Mouse (Mus musculus): ENCODE results near the gene 4930596D02Rik. TPM values are rescaled to one million over a fixed set of nuclear protein-coding genes. Genes with fewer than 3 reads are reported as not detected.

4930596D02Rik gene
- polyA plus RNA-seq (2012): not detected in 2 replicates

GRCm38 (mm10) chr14:35811878-35812277, at the start of gene 4930596D02Rik:
4930596D02Rik (minus strand) TSS chr14:35811978.
- no peak for TF ChIP-seq TAL1 (IDR thresholded peaks at IDR 0.05; ENCODE audit: low read length)
- TF ChIP-seq GATA1 (IDR thresholded peaks at IDR 0.05; ENCODE audit: low read length): no peak
- no peaks in the 10 kb centered on the region for H3K36me3 ChIP-seq (ENCODE audit: control insufficient read depth)

GRCm38 (mm10) chr14:35853254-35853653, 41.5 kb upstream of the 4930596D02Rik start:
- Histone ChIP-seq H3K4me3 (replicated peaks) (no peak overlapping the region), H3K27me3 (ENCODE audit: control insufficient read depth) (no peaks in the 10 kb centered on the region), H3K4me1 (ENCODE audit: control insufficient read depth) (no peaks in the 10 kb centered on the region), H3K9me3 (ENCODE audit: control insufficient read depth, low read length) (peaks cover 2% of the 10 kb centered on the region; the same call in 1 of the 2 replicates), H3K36me3 (ENCODE audit: control insufficient read depth) (no peaks in the 10 kb centered on the region)
- TF ChIP-seq GATA1 (IDR thresholded peaks at IDR 0.05; ENCODE audit: low read length): no peak
- no peak for TF ChIP-seq TAL1 (IDR thresholded peaks at IDR 0.05; ENCODE audit: low read length)

More at GRCm38 (mm10) chr14:35811878-35812277, at the start of gene 4930596D02Rik:
- Histone ChIP-seq H3K27me3 (ENCODE audit: control insufficient read depth) (no peaks in the 10 kb centered on the region), H3K4me1 (ENCODE audit: control insufficient read depth) (no peaks in the 10 kb centered on the region), H3K4me3 (replicated peaks) (no peak within 1 kb of the TSS), H3K9me3 (ENCODE audit: control insufficient read depth, low read length) (no peaks in the 10 kb centered on the region)

GRCm38 (mm10) chr14:35845271-35845670, 33.5 kb upstream of the 4930596D02Rik start:
- Histone ChIP-seq H3K9me3 (ENCODE audit: control insufficient read depth, low read length) (peaks cover 2% of the 10 kb centered on the region; the same call in 1 of the 2 replicates), H3K4me1 (ENCODE audit: control insufficient read depth) (no peaks in the 10 kb centered on the region), H3K4me3 (replicated peaks) (no peak overlapping the region), H3K27me3 (ENCODE audit: control insufficient read depth) (no peaks in the 10 kb centered on the region), H3K36me3 (ENCODE audit: control insufficient read depth) (no peaks in the 10 kb centered on the region)
- TF ChIP-seq TAL1 (IDR thresholded peaks at IDR 0.05; ENCODE audit: low read length) (no peak), GATA1 (IDR thresholded peaks at IDR 0.05; ENCODE audit: low read length) (no peak)

- H3K4me3 ChIP-seq (replicated peaks): no peak overlapping the region
- no peaks in the 10 kb centered on the region for H3K27me3 ChIP-seq (ENCODE audit: control insufficient read depth)
- H3K4me1 ChIP-seq (ENCODE audit: control insufficient read depth): no peaks in the 10 kb centered on the region
- H3K9me3 ChIP-seq (ENCODE audit: control insufficient read depth, low read length): peaks cover 2% of the 10 kb centered on the region; the same call in 1 of the 2 replicates
- H3K36me3 ChIP-seq (ENCODE audit: control insufficient read depth): no peaks in the 10 kb centered on the region
- TF ChIP-seq GATA1 (IDR thresholded peaks at IDR 0.05; ENCODE audit: low read length) (no peak), TAL1 (IDR thresholded peaks at IDR 0.05; ENCODE audit: low read length) (no peak)
These were observed 30.4 kb upstream of the 4930596D02Rik start for GRCm38 (mm10) chr14:35842111-35842721.

DNA sequence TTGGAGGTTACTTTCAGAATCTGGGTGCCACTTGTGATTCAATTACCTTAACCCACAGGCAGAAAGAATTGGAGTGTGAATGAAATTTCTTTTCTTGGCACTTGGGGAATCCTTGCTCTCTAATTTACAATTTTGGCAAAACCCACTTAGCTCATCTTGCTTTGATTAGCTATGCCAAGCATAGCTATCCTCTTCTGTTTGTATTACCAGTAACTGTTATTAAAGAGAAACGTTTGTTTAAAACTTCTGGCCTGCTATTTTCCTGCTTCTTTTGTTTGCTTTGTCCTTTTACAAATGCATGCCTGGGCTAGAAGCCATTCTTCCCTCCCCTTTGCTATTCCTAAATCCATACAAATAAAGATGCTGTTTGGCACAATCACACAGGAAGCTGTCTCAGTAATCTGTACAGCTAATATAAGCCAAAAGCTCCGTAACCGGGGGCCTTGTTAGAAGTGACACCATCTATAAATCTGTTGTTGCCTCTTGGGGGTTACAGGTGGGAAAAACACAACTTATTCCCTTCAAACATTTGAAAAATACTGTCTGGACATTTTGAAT, 19.0 kb downstream of the 4930596D02Rik start:
- no peaks in the 10 kb centered on the region for H3K36me3 ChIP-seq (ENCODE audit: control insufficient read depth)
- no peak overlapping the region for H3K4me3 ChIP-seq (replicated peaks)
- H3K9me3 ChIP-seq (ENCODE audit: control insufficient read depth, low read length): no peaks in the 10 kb centered on the region
- H3K27me3 ChIP-seq (ENCODE audit: control insufficient read depth): no peaks in the 10 kb centered on the region
- no peak for TF ChIP-seq GATA1 (IDR thresholded peaks at IDR 0.05; ENCODE audit: low read length)
- no peak for TF ChIP-seq TAL1 (IDR thresholded peaks at IDR 0.05; ENCODE audit: low read length)
- no peaks in the 10 kb centered on the region for H3K4me1 ChIP-seq (ENCODE audit: control insufficient read depth)

- no peak overlapping the region for H3K4me3 ChIP-seq (replicated peaks)
- H3K4me1 ChIP-seq (ENCODE audit: control insufficient read depth): no peaks in the 10 kb centered on the region
- no peak for TF ChIP-seq TAL1 (IDR thresholded peaks at IDR 0.05; ENCODE audit: low read length)
- no peak for TF ChIP-seq GATA1 (IDR thresholded peaks at IDR 0.05; ENCODE audit: low read length)
- no peaks in the 10 kb centered on the region; the same call in 1 of the 2 replicates for H3K9me3 ChIP-seq (ENCODE audit: control insufficient read depth, low read length)
- H3K27me3 ChIP-seq (ENCODE audit: control insufficient read depth): no peaks in the 10 kb centered on the region
- H3K36me3 ChIP-seq (ENCODE audit: control insufficient read depth): no peaks in the 10 kb centered on the region
These were observed 31.7 kb downstream of the 4930596D02Rik start for GRCm38 (mm10) chr14:35780033-35780432.

DNA sequence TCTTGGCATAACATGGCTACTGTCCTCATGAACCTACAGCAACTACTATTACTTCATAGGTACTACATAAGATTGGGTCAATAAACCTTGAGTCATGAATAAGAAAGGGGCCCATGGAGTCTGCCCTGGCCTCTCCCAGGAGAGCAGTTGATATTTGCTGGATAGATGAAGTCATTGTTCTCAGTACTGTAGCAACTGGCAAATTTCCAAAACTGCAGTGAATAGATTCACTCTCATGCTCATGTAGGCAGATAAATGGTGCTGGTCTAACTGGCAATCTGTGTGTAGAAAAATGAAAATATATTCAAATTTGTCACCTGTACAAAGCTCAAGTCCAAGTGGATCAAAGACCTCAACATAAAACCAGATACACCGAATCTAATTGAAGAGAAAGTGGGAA, 38.5 kb downstream of the 4930596D02Rik start:
- H3K9me3 ChIP-seq (ENCODE audit: control insufficient read depth, low read length): no peaks in the 10 kb centered on the region; the same call in 1 of the 2 replicates
- H3K4me3 ChIP-seq (replicated peaks): no peak overlapping the region
- no peak for TF ChIP-seq TAL1 (IDR thresholded peaks at IDR 0.05; ENCODE audit: low read length)
- no peak for TF ChIP-seq GATA1 (IDR thresholded peaks at IDR 0.05; ENCODE audit: low read length)
- no peaks in the 10 kb centered on the region for H3K4me1 ChIP-seq (ENCODE audit: control insufficient read depth)
- H3K36me3 ChIP-seq (ENCODE audit: control insufficient read depth): no peaks in the 10 kb centered on the region
- H3K27me3 ChIP-seq (ENCODE audit: control insufficient read depth): no peaks in the 10 kb centered on the region
